Mouse (Mus musculus) heart, embryonic 12.5 days (tissue): ENCODE measurements around the gene Jhy. TPM values are rescaled to one million over a fixed set of nuclear protein-coding genes. Genes with fewer than 3 reads are reported as not detected.
A peak's percentile ranks its signal among the peaks of the same experiment; 100 is the strongest.

Experiments used
- ATAC-seq: fragments of 200-750 bp; cut with Nextera tagmentation; 2 replicates; pipeline ENCODE4 v1.8.0; 2017; ENCODE audit warnings: moderate TSS enrichment, moderate library complexity; ENCODE audit not compliant: insufficient number of reproducible peaks, low FRiP score
- H3K27ac ChIP-seq: fragments of 300-500 bp; sonication (generic); 2 replicates; pipeline ENCODE4 v1.5.1; 2016; ENCODE audit warnings: mild to moderate bottlenecking, moderate library complexity; ENCODE audit not compliant: poor library complexity, severe bottlenecking
- H3K27me3 ChIP-seq: fragments of 300-500 bp; sonication (generic); replicated peaks from 2 replicates; pipeline ENCODE4 v1.6.1; 2016; ENCODE audit warnings: mild to moderate bottlenecking, moderate library complexity
- H3K36me3 ChIP-seq: fragments of 300-500 bp; sonication (generic); 2 replicates; pipeline ENCODE4 v1.6.1; 2016; ENCODE audit warnings: mild to moderate bottlenecking, moderate library complexity
- H3K4me1 ChIP-seq: fragments of 300-500 bp; sonication (generic); replicated peaks from 2 replicates; pipeline ENCODE4 v1.6.1; 2016; ENCODE audit warnings: mild to moderate bottlenecking
- H3K4me2 ChIP-seq: fragments of 300-500 bp; sonication (generic); 2 replicates; pipeline ENCODE4 v1.6.1; 2016; ENCODE audit warnings: mild to moderate bottlenecking, moderate library complexity
- H3K4me3 ChIP-seq: fragments of 300-500 bp; sonication (generic); 2 replicates; pipeline ENCODE4 v1.5.1; 2016; ENCODE audit warnings: mild to moderate bottlenecking
- H3K9ac ChIP-seq: fragments of 300-500 bp; sonication (generic); 2 replicates; pipeline ENCODE4 v1.6.1; 2016; ENCODE audit warnings: mild to moderate bottlenecking, moderate library complexity
- H3K9me3 ChIP-seq: fragments of 300-500 bp; sonication (generic); replicated peaks from 2 replicates; pipeline ENCODE4 v1.6.1; 2016; ENCODE audit warnings: mild to moderate bottlenecking, moderate library complexity
- WGBS: fragments of 180-500 bp; shearing (Covaris S2); methylation state at CpG from one replicate; pipeline ENCODE4 v1.1.7; 2016; 5-methylcytosine and 5-hydroxymethylcytosine counted together
- polyA plus RNA-seq: library from polyadenylated mRNA; unstranded; fragments of >200 nt; fragmentation: Nextera tagmentation; extraction: Ambion mirVana; gene quantifications from 2 replicates; pipeline ENCODE4 v1.2.1, GENCODE M21; 2016

Jhy gene
- polyA plus RNA-seq, 1 experiment from 2014 or later = not detected

- 64% methylated on average over 12 of the region's 12 CpGs for WGBS
- ATAC-seq = no peak
Measured at GRCm38 (mm10) chr9:40917871-40918613, 45.9 kb downstream of the Jhy start.

GRCm38 (mm10) chr9:40908915-40909314 lies 55.0 kb downstream of the Jhy start:
- no peak for ATAC-seq
- 73% methylated on average over 7 of the region's 7 CpGs for WGBS

More at GRCm38 (mm10) chr9:40917871-40918613, 45.9 kb downstream of the Jhy start:
- Histone ChIP-seq H3K27ac (no peak overlapping the region), H3K4me3 (no peak overlapping the region), H3K9me3 (no peaks in the 10 kb centered on the region), H3K4me2 (no peak overlapping the region), H3K9ac (no peak overlapping the region), H3K4me1 (0 out of 2 replicates have a peak, but pooled peaks cover 4% of the 10 kb centered on the region), H3K27me3 (no peaks in the 10 kb centered on the region), H3K36me3 (no peaks in the 10 kb centered on the region)

GRCm38 (mm10) chr9:40908411-40908810 lies 55.5 kb downstream of the Jhy start:
- H3K4me2 ChIP-seq = no peak overlapping the region

More at GRCm38 (mm10) chr9:40908915-40909314, 55.0 kb downstream of the Jhy start:
- H3K9me3 ChIP-seq = no peaks in the 10 kb centered on the region
- H3K27me3 ChIP-seq = peaks cover 3% of the 10 kb centered on the region; the same call in 1 of the 2 replicates
- H3K4me3 ChIP-seq = no peak overlapping the region
- H3K4me1 ChIP-seq = no peaks in the 10 kb centered on the region
- H3K36me3 ChIP-seq = no peaks in the 10 kb centered on the region
- no peak overlapping the region for H3K4me2 ChIP-seq
- H3K27ac ChIP-seq = no peak overlapping the region
- H3K9ac ChIP-seq = no peak overlapping the region

GRCm38 (mm10) chr9:40907413-40907812 lies 56.5 kb downstream of the Jhy start:
- no peaks in the 10 kb centered on the region for H3K9me3 ChIP-seq
- WGBS = 29% methylated on average over 8 of the region's 8 CpGs
- H3K4me1 ChIP-seq = no peaks in the 10 kb centered on the region
- no peak overlapping the region for H3K4me3 ChIP-seq
- no peak overlapping the region for H3K4me2 ChIP-seq
- no peak for ATAC-seq
- H3K36me3 ChIP-seq = no peaks in the 10 kb centered on the region
- H3K27me3 ChIP-seq = peaks cover 3% of the 10 kb centered on the region; the same call in 1 of the 2 replicates
- no peak overlapping the region for H3K27ac ChIP-seq
- no peak overlapping the region for H3K9ac ChIP-seq

More at GRCm38 (mm10) chr9:40908411-40908810, 55.5 kb downstream of the Jhy start:
- no peak overlapping the region for H3K27ac ChIP-seq
- no peaks in the 10 kb centered on the region for H3K36me3 ChIP-seq
- 72% methylated on average over 8 of the region's 8 CpGs for WGBS
- H3K27me3 ChIP-seq = peaks cover 3% of the 10 kb centered on the region; the same call in 1 of the 2 replicates
- no peaks in the 10 kb centered on the region for H3K9me3 ChIP-seq
- no peak overlapping the region for H3K4me3 ChIP-seq
- H3K9ac ChIP-seq = no peak overlapping the region
- H3K4me1 ChIP-seq = no peaks in the 10 kb centered on the region
- no peak for ATAC-seq

- ATAC-seq = no peak
- no peak overlapping the region for H3K4me2 ChIP-seq
- H3K27ac ChIP-seq = no peak overlapping the region
- H3K9me3 ChIP-seq = no peaks in the 10 kb centered on the region
- no peaks in the 10 kb centered on the region for H3K36me3 ChIP-seq
- 82% methylated on average over 6 of the region's 6 CpGs for WGBS
- no peaks in the 10 kb centered on the region for H3K4me1 ChIP-seq
- H3K4me3 ChIP-seq = no peak overlapping the region
- peaks cover 49% of the 10 kb centered on the region for H3K27me3 ChIP-seq
- no peak overlapping the region for H3K9ac ChIP-seq
Measured at GRCm38 (mm10) chr9:40892456-40892855, 71.5 kb downstream of the Jhy start.

GRCm38 (mm10) chr9:40889389-40889788 lies 74.5 kb downstream of the Jhy start:
- Histone ChIP-seq H3K4me2 (no peak overlapping the region), H3K9ac (no peak overlapping the region), H3K4me3 (no peak overlapping the region), H3K27ac (no peak overlapping the region), H3K9me3 (no peaks in the 10 kb centered on the region), H3K27me3 (peaks cover 60% of the 10 kb centered on the region), H3K4me1 (no peaks in the 10 kb centered on the region), H3K36me3 (no peaks in the 10 kb centered on the region)
- WGBS = 47% methylated on average over 12 of the region's 12 CpGs
- ATAC-seq = no peak

GRCm38 (mm10) chr9:40885669-40886068 lies 78.2 kb downstream of the Jhy start:
- WGBS = 50% methylated on average over 10 of the region's 10 CpGs
- peaks cover 70% of the 10 kb centered on the region for H3K27me3 ChIP-seq

GRCm38 (mm10) chr9:40878998-40879397 lies 84.9 kb downstream of the Jhy start:
- ATAC-seq = no peak

More at GRCm38 (mm10) chr9:40885669-40886068, 78.2 kb downstream of the Jhy start:
- Histone ChIP-seq H3K27ac (no peak overlapping the region), H3K36me3 (no peaks in the 10 kb centered on the region), H3K9ac (no peak overlapping the region), H3K4me3 (no peak overlapping the region), H3K4me2 (no peak overlapping the region), H3K9me3 (no peaks in the 10 kb centered on the region), H3K4me1 (no peaks in the 10 kb centered on the region)
- no peak for ATAC-seq

GRCm38 (mm10) chr9:40878291-40878945 lies 85.5 kb downstream of the Jhy start:
- peak overlapping the region; percentile 59 for H3K4me2 ChIP-seq
- under 1% methylated on average over 32 of the region's 32 CpGs for WGBS
- no peaks in the 10 kb centered on the region for H3K9me3 ChIP-seq
- H3K27me3 ChIP-seq = peaks cover 91% of the 10 kb centered on the region
- H3K36me3 ChIP-seq = no peaks in the 10 kb centered on the region
- H3K27ac ChIP-seq = no peak overlapping the region
- no peak for ATAC-seq
- peaks cover 17% of the 10 kb centered on the region; the same call in 1 of the 2 replicates for H3K4me1 ChIP-seq
- H3K9ac ChIP-seq = no peak overlapping the region
- peak overlapping the region; percentile 36 for H3K4me3 ChIP-seq

More at GRCm38 (mm10) chr9:40878998-40879397, 84.9 kb downstream of the Jhy start:
- 1% methylated on average over 14 of the region's 14 CpGs for WGBS
- Histone ChIP-seq H3K27ac (no peak overlapping the region), H3K4me2 (no peak overlapping the region), H3K4me1 (peaks cover 14% of the 10 kb centered on the region; the same call in 1 of the 2 replicates), H3K9ac (no peak overlapping the region), H3K36me3 (no peaks in the 10 kb centered on the region), H3K27me3 (peaks cover 88% of the 10 kb centered on the region), H3K9me3 (no peaks in the 10 kb centered on the region), H3K4me3 (no peak overlapping the region)

GRCm38 (mm10) chr9:40877881-40878235 lies 86.1 kb downstream of the Jhy start:
- H3K27ac ChIP-seq = no peak overlapping the region
- peak overlapping the region; percentile 36 for H3K4me3 ChIP-seq
- H3K9ac ChIP-seq = no peak overlapping the region
- H3K27me3 ChIP-seq = peaks cover 90% of the 10 kb centered on the region
- H3K9me3 ChIP-seq = no peaks in the 10 kb centered on the region
- H3K4me2 ChIP-seq = peak overlapping the region; percentile 59
- ATAC-seq = no peak
- 0% methylated on average over 29 of the region's 29 CpGs for WGBS
- H3K4me1 ChIP-seq = peaks cover 17% of the 10 kb centered on the region; the same call in 1 of the 2 replicates
- H3K36me3 ChIP-seq = no peaks in the 10 kb centered on the region

GRCm38 (mm10) chr9:40877146-40877880 lies 86.6 kb downstream of the Jhy start:
- Histone ChIP-seq H3K27ac (no peak overlapping the region), H3K27me3 (peaks cover 92% of the 10 kb centered on the region), H3K9ac (no peak overlapping the region), H3K4me2 (peak overlapping the region; percentile 59), H3K4me3 (peak overlapping the region; percentile 36), H3K4me1 (peaks cover 17% of the 10 kb centered on the region; the same call in 1 of the 2 replicates), H3K9me3 (no peaks in the 10 kb centered on the region), H3K36me3 (no peaks in the 10 kb centered on the region)
- ATAC-seq = no peak
- 2% methylated on average over 42 of the region's 42 CpGs for WGBS
